Mouse (Mus musculus): ENCODE measurements around the gene Sox6. TPM values are rescaled to one million over a fixed set of nuclear protein-coding genes. Genes with fewer than 3 reads are reported as not detected.

The Sox6 gene
- total and polyA plus RNA-seq, 2 experiments from 2014 or later, result 30.8 to 47.6 TPM

DNA sequence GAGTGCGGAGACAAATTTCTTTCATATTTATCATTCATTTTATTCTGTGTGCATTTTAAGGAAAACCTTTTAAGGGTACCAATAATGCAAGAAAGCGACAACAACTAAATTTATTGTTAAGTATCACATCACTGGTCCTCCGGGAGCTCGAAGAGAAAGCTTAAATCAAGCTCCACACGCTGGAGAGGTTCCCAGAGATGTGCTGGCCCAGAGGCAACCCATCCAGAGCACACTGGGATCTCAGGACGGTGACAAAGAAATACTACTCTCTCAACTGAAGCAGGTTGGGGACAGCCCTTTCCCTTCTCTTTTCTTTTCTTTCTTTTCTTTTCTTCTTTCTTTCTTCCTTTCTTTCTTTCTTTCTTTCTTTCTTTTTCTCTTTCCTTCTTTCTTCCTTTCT, 173.4 kb downstream of the Sox6 start:
- DNase-seq (ENCODE audit: low spot score), result no peak
- ATAC-seq (ENCODE audit: low FRiP score), result no peak

DNA sequence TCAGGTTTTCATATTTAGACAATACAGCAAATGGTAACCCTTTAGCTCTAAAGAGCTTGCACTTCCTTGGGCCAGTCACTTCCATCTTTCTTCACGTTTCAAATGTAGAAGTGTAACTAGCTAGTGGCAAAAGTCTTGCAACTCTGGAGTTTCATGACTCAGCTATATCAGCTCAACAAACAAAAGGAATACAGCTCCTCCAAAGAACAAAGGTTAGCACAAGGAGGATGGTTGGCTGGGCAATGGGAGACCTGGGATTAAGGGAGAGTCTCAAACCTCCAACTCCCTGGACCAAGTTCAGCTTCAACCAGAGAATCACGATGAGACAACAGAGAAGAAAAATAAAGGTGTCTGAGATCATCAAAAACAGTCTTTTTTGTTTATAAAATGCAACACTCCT, 174.2 kb downstream of the Sox6 start:
- 34% methylated on average over 2 of the region's 2 CpGs for WGBS
- H3K9ac ChIP-seq (replicated peaks; ENCODE audit: low read length, poor library complexity, severe bottlenecking), result no peak overlapping the region
- DNase-seq (ENCODE audit: low spot score), result no peak
- no peak overlapping the region for H3K4me3 ChIP-seq (ENCODE audit: low read depth, low read length)
- H3K9me3 ChIP-seq (ENCODE audit: low read length), result no peaks in the 10 kb centered on the region
- H3K36me3 ChIP-seq (ENCODE audit: insufficient read depth, low read length), result no peaks in the 10 kb centered on the region
- no peak for TF ChIP-seq CTCF (IDR thresholded peaks at IDR 0.05)
- no peak overlapping the region for H3K27ac ChIP-seq (ENCODE audit: low read depth, low read length)
- no peaks in the 10 kb centered on the region for H3K27me3 ChIP-seq (ENCODE audit: insufficient read depth, low read length)
- H3K4me2 ChIP-seq (ENCODE audit: low read depth, low read length, poor library complexity, severe bottlenecking), result no peak overlapping the region
- H3K4me1 ChIP-seq (ENCODE audit: insufficient read depth, low read length), result no peaks in the 10 kb centered on the region; the same call in 1 of the 2 replicates
- ATAC-seq (ENCODE audit: low FRiP score), result no peak

More for the DNA sequence above, 173.4 kb downstream of the Sox6 start:
- H3K4me1 ChIP-seq (ENCODE audit: insufficient read depth, low read length), result no peaks in the 10 kb centered on the region; the same call in 1 of the 2 replicates
- H3K4me2 ChIP-seq (ENCODE audit: low read depth, low read length, poor library complexity, severe bottlenecking), result no peak overlapping the region
- H3K4me3 ChIP-seq (ENCODE audit: low read depth, low read length), result no peak overlapping the region
- no peak for TF ChIP-seq CTCF (IDR thresholded peaks at IDR 0.05)
- no peaks in the 10 kb centered on the region for H3K9me3 ChIP-seq (ENCODE audit: low read length)
- H3K9ac ChIP-seq (replicated peaks; ENCODE audit: low read length, poor library complexity, severe bottlenecking), result no peak overlapping the region
- H3K27me3 ChIP-seq (ENCODE audit: insufficient read depth, low read length), result no peaks in the 10 kb centered on the region
- 35% methylated on average over 6 of the region's 6 CpGs for WGBS
- no peaks in the 10 kb centered on the region for H3K36me3 ChIP-seq (ENCODE audit: insufficient read depth, low read length)
- no peak overlapping the region for H3K27ac ChIP-seq (ENCODE audit: low read depth, low read length)

DNA sequence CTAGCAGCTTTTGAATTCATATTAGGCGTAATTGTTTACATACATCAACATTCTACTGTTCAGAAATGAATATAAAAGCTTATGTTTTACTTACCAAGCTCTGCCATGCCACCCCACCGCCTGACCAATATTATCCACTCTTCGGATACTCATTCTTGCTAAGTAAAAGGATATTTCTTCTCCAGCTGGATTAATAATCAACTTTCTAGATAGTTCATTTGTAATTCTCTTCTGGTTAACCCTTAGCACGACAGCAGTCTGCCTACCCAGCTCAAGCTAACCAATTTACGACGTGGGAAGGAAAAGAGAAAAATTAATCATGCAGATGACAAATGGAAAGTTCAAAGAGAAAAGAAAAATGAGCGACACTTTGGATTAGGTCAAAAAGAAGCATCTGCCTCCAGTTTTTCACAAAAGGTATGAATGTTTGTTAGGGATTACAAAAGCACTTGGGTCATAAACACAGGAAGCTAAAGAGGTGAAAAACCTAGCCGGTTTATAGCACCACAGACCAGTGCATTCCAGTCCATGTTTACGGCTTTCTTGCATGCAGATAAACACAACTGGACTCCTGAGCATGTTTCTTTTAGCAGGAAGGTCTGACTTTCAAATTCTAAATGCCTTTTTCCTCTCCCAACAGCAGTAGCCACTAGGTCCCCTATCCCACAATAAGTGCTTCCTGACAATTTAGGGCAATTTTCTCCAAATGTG, 178.8 kb downstream of the Sox6 start:
- DNase-seq (ENCODE audit: low spot score), result no peak
- H3K4me3 ChIP-seq (ENCODE audit: low read depth, low read length), result no peak overlapping the region
- TF ChIP-seq CTCF (IDR thresholded peaks at IDR 0.05), result no peak
- no peaks in the 10 kb centered on the region for H3K36me3 ChIP-seq (ENCODE audit: insufficient read depth, low read length)
- no peaks in the 10 kb centered on the region for H3K27me3 ChIP-seq (ENCODE audit: insufficient read depth, low read length)
- no peak overlapping the region for H3K4me2 ChIP-seq (ENCODE audit: low read depth, low read length, poor library complexity, severe bottlenecking)
- H3K9ac ChIP-seq (replicated peaks; ENCODE audit: low read length, poor library complexity, severe bottlenecking), result no peak overlapping the region
- H3K27ac ChIP-seq (ENCODE audit: low read depth, low read length), result no peak overlapping the region
- WGBS, result 86% methylated on average over 9 of the region's 9 CpGs
- ATAC-seq (ENCODE audit: low FRiP score), result no peak
- H3K9me3 ChIP-seq (ENCODE audit: low read length), result no peaks in the 10 kb centered on the region
- H3K4me1 ChIP-seq (ENCODE audit: insufficient read depth, low read length), result no peaks in the 10 kb centered on the region

DNA sequence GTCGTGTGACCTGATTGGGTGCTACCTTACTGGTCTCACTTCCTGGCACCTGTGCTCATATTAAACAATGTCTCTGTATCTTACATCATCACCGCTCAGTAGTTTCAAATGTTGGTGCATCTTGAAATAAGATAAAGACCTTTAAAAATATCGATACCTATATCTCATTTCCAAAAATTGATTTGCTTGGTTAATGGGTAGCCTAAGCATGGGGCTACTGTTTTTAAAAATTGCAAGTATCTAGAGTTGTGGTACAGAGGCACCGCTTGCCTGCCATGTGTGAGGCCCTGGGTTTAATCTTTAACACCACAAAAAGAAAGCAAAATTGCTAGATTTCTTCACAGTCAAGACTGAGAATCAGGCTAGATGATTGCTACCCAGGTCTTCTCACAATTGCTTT, 187.5 kb downstream of the Sox6 start:
- Histone ChIP-seq H3K27ac (ENCODE audit: low read depth, low read length) (no peak overlapping the region), H3K27me3 (ENCODE audit: insufficient read depth, low read length) (no peaks in the 10 kb centered on the region), H3K36me3 (ENCODE audit: insufficient read depth, low read length) (no peaks in the 10 kb centered on the region), H3K4me1 (ENCODE audit: insufficient read depth, low read length) (no peaks in the 10 kb centered on the region), H3K4me2 (ENCODE audit: low read depth, low read length, poor library complexity, severe bottlenecking) (no peak overlapping the region), H3K9ac (replicated peaks; ENCODE audit: low read length, poor library complexity, severe bottlenecking) (no peak overlapping the region), H3K9me3 (ENCODE audit: low read length) (no peaks in the 10 kb centered on the region), H3K4me3 (ENCODE audit: low read depth, low read length) (no peak overlapping the region)
- 96% methylated on average over 4 of the region's 4 CpGs for WGBS
- ATAC-seq (ENCODE audit: low FRiP score) (no peak), DNase-seq (ENCODE audit: low spot score) (no peak)
- no peak for TF ChIP-seq CTCF (IDR thresholded peaks at IDR 0.05)

DNA sequence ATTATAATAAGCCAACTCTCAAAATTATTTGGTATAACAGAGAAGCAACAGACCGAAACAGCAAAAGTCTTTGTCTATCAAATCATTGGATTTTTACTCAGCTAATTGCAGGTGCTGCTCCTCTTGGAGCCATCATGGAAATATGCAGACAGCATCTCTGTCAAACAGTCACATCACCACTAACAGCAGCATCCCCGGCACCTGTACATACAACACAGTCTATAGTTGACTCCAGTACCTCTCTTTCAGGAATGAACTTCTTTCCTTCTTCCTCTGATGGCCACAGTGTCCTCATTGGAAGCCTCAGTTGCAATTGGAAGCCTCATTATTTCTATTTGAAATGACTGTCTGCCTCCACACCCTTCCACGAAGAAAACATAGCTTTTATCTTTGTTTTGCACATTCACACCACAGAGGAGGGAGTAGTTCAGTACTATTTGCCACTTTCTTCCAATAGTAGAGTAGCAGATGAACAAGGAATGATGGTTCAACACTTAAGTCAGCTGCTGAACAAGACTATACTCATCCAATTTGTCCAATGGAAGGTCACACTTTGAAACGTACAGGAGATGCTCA, 192.7 kb downstream of the Sox6 start:
- H3K36me3 ChIP-seq (ENCODE audit: insufficient read depth, low read length), result no peaks in the 10 kb centered on the region
- no peak overlapping the region for H3K4me3 ChIP-seq (ENCODE audit: low read depth, low read length)
- no peak for TF ChIP-seq CTCF (IDR thresholded peaks at IDR 0.05)
- no peak for ATAC-seq (ENCODE audit: low FRiP score)
- H3K4me2 ChIP-seq (ENCODE audit: low read depth, low read length, poor library complexity, severe bottlenecking), result no peak overlapping the region
- no peaks in the 10 kb centered on the region for H3K4me1 ChIP-seq (ENCODE audit: insufficient read depth, low read length)
- DNase-seq (ENCODE audit: low spot score), result no peak
- H3K27ac ChIP-seq (ENCODE audit: low read depth, low read length), result no peak overlapping the region
- H3K9ac ChIP-seq (replicated peaks; ENCODE audit: low read length, poor library complexity, severe bottlenecking), result no peak overlapping the region
- 89% methylated on average over 4 of the region's 4 CpGs for WGBS
- no peaks in the 10 kb centered on the region for H3K27me3 ChIP-seq (ENCODE audit: insufficient read depth, low read length)
- H3K9me3 ChIP-seq (ENCODE audit: low read length), result no peaks in the 10 kb centered on the region

DNA sequence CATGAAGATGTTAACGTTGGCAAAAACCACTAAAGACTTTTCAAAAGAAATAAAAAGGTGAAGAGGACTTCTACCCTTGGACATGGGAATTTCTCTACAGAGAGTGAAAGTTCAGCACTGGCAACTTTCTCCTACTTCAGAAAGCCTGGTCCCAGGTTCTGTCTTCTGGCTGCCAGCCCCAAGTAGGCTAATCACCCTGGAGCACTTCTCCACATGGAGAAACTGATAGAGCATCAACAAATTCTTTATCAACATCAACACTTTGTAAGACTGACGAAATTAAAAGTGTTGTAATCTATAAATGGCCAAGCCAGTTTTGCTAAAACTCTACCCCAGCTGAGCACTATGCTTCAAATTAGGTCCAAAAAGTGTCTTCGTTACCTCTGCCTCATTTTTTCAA, 193.7 kb downstream of the Sox6 start:
- WGBS, result 90% methylated on average over 3 of the region's 3 CpGs

More for the DNA sequence above, 193.7 kb downstream of the Sox6 start:
- no peaks in the 10 kb centered on the region for H3K9me3 ChIP-seq (ENCODE audit: low read length)
- no peak overlapping the region for H3K4me2 ChIP-seq (ENCODE audit: low read depth, low read length, poor library complexity, severe bottlenecking)
- no peak for DNase-seq (ENCODE audit: low spot score)
- ATAC-seq (ENCODE audit: low FRiP score), result no peak
- H3K4me3 ChIP-seq (ENCODE audit: low read depth, low read length), result no peak overlapping the region
- no peaks in the 10 kb centered on the region for H3K27me3 ChIP-seq (ENCODE audit: insufficient read depth, low read length)
- H3K9ac ChIP-seq (replicated peaks; ENCODE audit: low read length, poor library complexity, severe bottlenecking), result no peak overlapping the region
- H3K4me1 ChIP-seq (ENCODE audit: insufficient read depth, low read length), result no peaks in the 10 kb centered on the region
- H3K36me3 ChIP-seq (ENCODE audit: insufficient read depth, low read length), result no peaks in the 10 kb centered on the region
- no peak for TF ChIP-seq CTCF (IDR thresholded peaks at IDR 0.05)
- no peak overlapping the region for H3K27ac ChIP-seq (ENCODE audit: low read depth, low read length)
